Mouse (Mus musculus) myocyte (in vitro differentiated cells): ENCODE data around the gene Susd6. TPM values are rescaled to one million over a fixed set of nuclear protein-coding genes. Genes with fewer than 3 reads are reported as not detected.
A peak's percentile ranks its signal among the peaks of the same experiment; 100 is the strongest.

Experiments used
- H3K27me3 ChIP-seq: one replicate; pipeline ENCODE4 v1.6.1; 2011; ENCODE audit not compliant: control insufficient read depth, insufficient read depth, insufficient read length
- H3K36me3 ChIP-seq: one replicate; pipeline ENCODE4 v1.6.1; 2011; ENCODE audit not compliant: control insufficient read depth, insufficient read depth
- H3K4me2 ChIP-seq: one replicate; pipeline ENCODE4 v1.6.1; 2011; ENCODE audit warnings: low read depth, control low read depth
- H3K4me3 ChIP-seq: one replicate; pipeline ENCODE4 v1.5.1; 2011; ENCODE audit warnings: mild to moderate bottlenecking, control low read depth, moderate library complexity
- H3K79me2 ChIP-seq: one replicate; pipeline ENCODE4 v1.6.1; 2011; ENCODE audit not compliant: control insufficient read depth, insufficient read depth
- H3ac ChIP-seq: one replicate; pipeline ENCODE4 v1.6.1; 2011; ENCODE audit not compliant: control insufficient read depth, insufficient read length
- CEBPB ChIP-seq: IDR thresholded peaks from 2 replicates; pipeline ENCODE4 v1.6.1; 2011; ENCODE audit warnings: mild to moderate bottlenecking, moderate library complexity; ENCODE audit not compliant: poor library complexity, insufficient read depth, severe bottlenecking
- E2F4 ChIP-seq: IDR thresholded peaks from one replicate; pipeline ENCODE4 v1.6.1; 2011; ENCODE audit warnings: mild to moderate bottlenecking, control low read depth, moderate library complexity; ENCODE audit not compliant: insufficient read depth
- MAX ChIP-seq: IDR thresholded peaks from one replicate; pipeline ENCODE4 v1.6.1; 2011; ENCODE audit warnings: low read depth, mild to moderate bottlenecking, control low read depth
- MYOD1 ChIP-seq, 3 experiments: IDR thresholded peaks; one replicate each; pipeline ENCODE4 v1.6.1; 2011; ENCODE audit warnings: control low read depth in 2 of 3, low read depth in 2 of 3, mild to moderate bottlenecking in 2 of 3, moderate library complexity in 1 of 3; ENCODE audit not compliant: insufficient read length in 2 of 3, control insufficient read depth in 1 of 3
- MYOG ChIP-seq, 3 experiments: IDR thresholded peaks; one replicate each; pipeline ENCODE4 v1.6.1; 2011; ENCODE audit warnings: control low read depth in 2 of 3, low read depth in 2 of 3, mild to moderate bottlenecking in 2 of 3; ENCODE audit not compliant: insufficient read length in 2 of 3, control insufficient read depth in 1 of 3, insufficient read depth in 1 of 3
- POLR2A ChIP-seq: IDR thresholded peaks from one replicate; pipeline ENCODE4 v1.6.1; 2011; ENCODE audit warnings: low read depth, mild to moderate bottlenecking, control low read depth, moderate library complexity; ENCODE audit not compliant: insufficient read length
- POLR2AphosphoS2 ChIP-seq: IDR thresholded peaks from one replicate; pipeline ENCODE4 v1.6.1; 2011; ENCODE audit warnings: low read depth, control low read depth; ENCODE audit not compliant: insufficient read length
- REST ChIP-seq: IDR thresholded peaks from one replicate; pipeline ENCODE4 v1.6.1; 2011; ENCODE audit warnings: mild to moderate bottlenecking, control low read depth, moderate library complexity; ENCODE audit not compliant: insufficient read depth, insufficient read length
- SRF ChIP-seq: IDR thresholded peaks from one replicate; pipeline ENCODE4 v1.6.1; 2011; ENCODE audit warnings: low read depth; ENCODE audit not compliant: control insufficient read depth, insufficient read length
- TCF12 ChIP-seq: IDR thresholded peaks from one replicate; pipeline ENCODE4 v1.6.1; 2011; ENCODE audit warnings: mild to moderate bottlenecking, control low read depth; ENCODE audit not compliant: poor library complexity, insufficient read depth, severe bottlenecking
- TCF3 ChIP-seq: IDR thresholded peaks from one replicate; pipeline ENCODE4 v1.6.1; 2011; ENCODE audit warnings: low read depth, control low read depth; ENCODE audit not compliant: insufficient read length
- USF1 ChIP-seq: IDR thresholded peaks from one replicate; pipeline ENCODE4 v1.6.1; 2011; ENCODE audit warnings: low read depth, mild to moderate bottlenecking, control low read depth, moderate library complexity
- polyA plus RNA-seq: library from polyadenylated mRNA; unstranded; fragments of >200 nt; fragmentation: generic; extraction: Trizol; gene quantifications from one replicate; pipeline ENCODE4 v1.2.1, GENCODE M21; 2012; ENCODE audit warnings: missing spikeins

Gene Susd6
- polyA plus RNA-seq, 1 experiment, result 64.0 TPM

DNA sequence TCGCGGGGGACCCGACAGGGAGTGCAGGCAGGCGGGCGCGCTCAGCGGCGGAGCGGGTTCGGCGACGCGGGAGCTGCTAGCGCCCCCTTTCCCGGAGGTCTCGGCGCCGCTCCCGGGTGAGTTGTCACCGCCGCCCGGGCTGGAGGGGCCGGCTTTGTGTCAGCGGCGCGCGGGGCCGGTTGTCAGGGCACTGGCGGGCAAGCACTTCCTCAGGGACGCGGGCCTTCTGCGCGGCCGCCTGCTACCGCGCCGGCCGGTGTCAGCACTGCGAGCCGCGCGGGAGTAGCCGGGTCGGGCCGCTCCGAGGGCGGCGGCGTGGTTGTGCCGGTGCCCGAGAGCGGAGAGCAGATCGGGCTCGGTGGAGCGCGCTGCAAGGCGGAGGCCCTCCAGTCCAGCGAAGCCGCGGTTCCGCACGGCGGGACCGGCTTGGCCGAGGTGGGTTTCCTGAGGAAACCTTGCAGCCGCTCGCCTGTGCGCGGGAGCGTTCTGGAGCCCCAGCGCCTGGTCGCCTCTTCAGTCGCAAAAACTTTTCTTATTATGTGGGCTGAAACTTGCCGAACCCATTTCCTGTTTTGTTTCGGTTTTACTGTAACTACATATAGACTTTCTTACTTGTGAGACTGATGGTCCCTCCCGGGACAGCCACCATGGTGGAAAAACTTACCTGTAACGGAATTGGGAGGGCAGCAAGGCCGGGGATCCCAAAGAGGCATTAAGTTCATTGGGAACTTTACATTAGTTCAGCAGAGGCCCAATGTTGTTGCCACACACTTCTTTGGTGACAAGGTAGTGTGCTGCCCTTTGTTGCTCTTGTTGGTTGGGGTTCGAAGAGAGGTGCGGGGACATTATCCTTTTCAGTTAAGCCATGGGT is 625 bp downstream of the Susd6 start:
- no peaks in the 10 kb centered on the region for H3K36me3 ChIP-seq
- peak overlapping the region; percentile 89 for H3K4me3 ChIP-seq
- H3K79me2 ChIP-seq, result peaks cover 51% of the 10 kb centered on the region
- TF ChIP-seq POLR2A, result no peak
- TF ChIP-seq TCF12, result no peak
- no peak for TF ChIP-seq MYOD1 (IDR thresholded peaks at IDR 0.05; ENCODE audit: control insufficient read depth in 1 of 3, insufficient read length in 2 of 3, low read depth in 2 of 3)
- TF ChIP-seq CEBPB, result no peak
- TF ChIP-seq MAX, result no peak
- no peak for TF ChIP-seq POLR2AphosphoS2
- no peak for TF ChIP-seq SRF
- no peak for TF ChIP-seq E2F4
- no peak for TF ChIP-seq MYOG (IDR thresholded peaks at IDR 0.05; ENCODE audit: control insufficient read depth in 1 of 3, insufficient read depth in 1 of 3, insufficient read length in 2 of 3, low read depth in 2 of 3)
- no peak for TF ChIP-seq USF1
- TF ChIP-seq TCF3, result no peak
- TF ChIP-seq REST, result no peak
- peak overlapping the region; percentile 93 for H3K4me2 ChIP-seq
- H3K27me3 ChIP-seq, result no peaks in the 10 kb centered on the region
- peak overlapping the region; percentile 64 for H3ac ChIP-seq

DNA sequence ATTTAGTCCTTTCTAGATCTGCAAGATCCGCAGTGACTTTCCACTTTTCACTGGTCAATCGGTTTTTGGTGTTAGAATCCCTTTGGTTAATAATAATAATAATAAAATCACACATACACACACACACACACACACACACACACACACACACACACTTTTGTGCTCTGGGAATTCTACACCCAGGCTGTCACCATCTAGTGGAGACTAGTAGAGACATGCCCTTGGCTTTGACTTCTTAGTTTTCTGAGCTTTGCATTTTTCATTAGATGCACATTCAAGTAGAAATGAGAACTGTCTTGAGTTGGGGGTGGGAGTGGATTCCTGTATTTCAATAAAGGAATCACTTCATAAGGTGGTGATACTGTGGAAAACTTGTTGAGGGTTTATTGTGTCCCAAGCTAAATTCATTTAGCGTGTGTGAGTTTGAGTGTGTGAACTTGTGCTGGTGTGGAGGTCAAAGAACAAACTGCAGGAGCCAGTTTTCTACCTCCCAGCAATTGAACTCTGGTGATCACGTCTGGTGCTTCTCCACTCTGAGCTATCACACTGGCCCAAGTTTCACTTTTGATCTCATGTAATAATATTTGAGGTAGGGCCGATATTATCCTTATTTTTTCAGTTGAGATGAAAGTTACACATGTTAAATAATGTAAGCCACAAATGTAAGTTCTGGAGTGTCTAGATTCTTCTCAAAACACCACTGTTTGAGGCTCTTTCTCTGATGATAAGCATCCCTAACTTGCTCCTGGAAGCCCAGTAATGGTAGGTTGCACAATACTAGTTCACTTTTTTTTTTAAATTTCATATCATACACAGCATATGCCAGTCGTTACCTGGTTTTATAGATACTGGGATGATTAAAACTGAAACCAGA is 1.5 kb downstream of the Susd6 start:
- Histone ChIP-seq H3K79me2 (peaks cover 60% of the 10 kb centered on the region), H3K4me3 (peak overlapping the region; percentile 89), H3K27me3 (no peaks in the 10 kb centered on the region), H3ac (peak overlapping the region; percentile 64), H3K36me3 (no peaks in the 10 kb centered on the region), H3K4me2 (peak overlapping the region; percentile 93)
- no peak for TF ChIP-seq MYOD1 (IDR thresholded peaks at IDR 0.05; ENCODE audit: control insufficient read depth in 1 of 3, insufficient read length in 2 of 3, low read depth in 2 of 3)
- TF ChIP-seq CEBPB, result peak; percentile 61; the same call in 1 of the 2 replicates

DNA sequence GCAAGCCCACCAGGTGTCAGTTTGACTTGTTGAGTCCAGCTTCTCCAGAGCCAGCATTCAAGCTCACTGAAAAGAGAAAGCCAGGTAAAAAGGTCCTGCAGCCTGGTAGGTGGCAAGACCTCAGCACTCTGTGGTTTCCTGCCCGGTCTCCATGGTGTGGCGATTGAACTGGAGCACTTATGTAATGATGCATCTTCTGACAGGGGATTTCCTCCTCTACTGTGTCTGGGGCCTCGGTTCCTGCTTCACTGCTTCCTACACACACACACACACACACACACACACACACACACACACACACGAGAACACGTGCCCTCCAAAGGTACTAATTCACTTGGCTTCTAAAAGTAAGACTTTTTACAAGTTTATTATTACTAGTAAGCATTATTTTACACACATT is 2.6 kb downstream of the Susd6 start:
- Histone ChIP-seq H3K4me3 (peak overlapping the region; percentile 89), H3K27me3 (no peaks in the 10 kb centered on the region), H3ac (no peak overlapping the region), H3K36me3 (no peaks in the 10 kb centered on the region), H3K79me2 (peaks cover 71% of the 10 kb centered on the region), H3K4me2 (peak overlapping the region; percentile 93)
- TF ChIP-seq CEBPB (no peak), TCF3 (no peak), REST (no peak), E2F4 (no peak), POLR2A (no peak), MAX (no peak), USF1 (no peak), TCF12 (no peak), MYOG (IDR thresholded peaks at IDR 0.05; ENCODE audit: control insufficient read depth in 1 of 3, insufficient read depth in 1 of 3, insufficient read length in 2 of 3, low read depth in 2 of 3) (no peak), SRF (no peak), POLR2AphosphoS2 (no peak), MYOD1 (IDR thresholded peaks at IDR 0.05; ENCODE audit: control insufficient read depth in 1 of 3, insufficient read length in 2 of 3, low read depth in 2 of 3) (no peak)

DNA sequence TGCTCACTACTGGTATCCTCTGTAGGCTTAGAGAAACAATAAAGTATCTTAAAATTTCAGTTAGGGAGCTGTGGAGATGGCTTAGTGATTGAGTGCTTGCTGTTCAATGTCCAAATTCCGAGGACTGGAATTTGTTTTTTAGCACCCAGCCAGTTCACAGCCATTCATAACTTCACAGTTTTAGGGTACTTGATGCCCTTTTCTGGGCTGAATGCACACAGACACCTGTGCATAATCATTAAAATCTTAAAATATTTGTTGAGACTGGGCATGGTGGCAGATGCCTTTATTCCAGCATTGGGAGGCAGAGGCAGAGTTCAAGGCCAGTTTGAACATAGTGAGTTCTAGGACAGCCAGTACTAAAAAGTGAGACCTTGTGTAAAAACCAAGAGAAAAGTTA is 3.2 kb downstream of the Susd6 start:
- Histone ChIP-seq H3K79me2 (peaks cover 77% of the 10 kb centered on the region), H3ac (no peak overlapping the region), H3K27me3 (no peaks in the 10 kb centered on the region), H3K4me2 (peak overlapping the region; percentile 93), H3K36me3 (no peaks in the 10 kb centered on the region), H3K4me3 (no peak overlapping the region)
- TF ChIP-seq E2F4, result no peak
- TF ChIP-seq USF1, result no peak
- TF ChIP-seq TCF12, result no peak
- no peak for TF ChIP-seq MYOD1 (IDR thresholded peaks at IDR 0.05; ENCODE audit: control insufficient read depth in 1 of 3, insufficient read length in 2 of 3, low read depth in 2 of 3)
- no peak for TF ChIP-seq POLR2AphosphoS2
- TF ChIP-seq MAX, result no peak
- TF ChIP-seq REST, result no peak
- TF ChIP-seq SRF, result no peak
- no peak for TF ChIP-seq TCF3
- TF ChIP-seq CEBPB, result no peak
- TF ChIP-seq POLR2A, result no peak
- TF ChIP-seq MYOG (IDR thresholded peaks at IDR 0.05; ENCODE audit: control insufficient read depth in 1 of 3, insufficient read depth in 1 of 3, insufficient read length in 2 of 3, low read depth in 2 of 3), result no peak
